Mouse (Mus musculus) kidney, adult 11 months (tissue): ENCODE results near the gene Fam117b.

Source experiments
- DNase-seq: peaks from one replicate; pipeline ENCODE4 v3.0.0; 2022

Fam117b gene

GRCm38 (mm10) chr1:59997352-59997751, 84.5 kb downstream of the Fam117b start:
- no peak for DNase-seq

GRCm38 (mm10) chr1:60000319-60000718, 87.5 kb downstream of the Fam117b start:
- no peak for DNase-seq

- no peak for DNase-seq
Observed at GRCm38 (mm10) chr1:60007337-60007736, 94.5 kb downstream of the Fam117b start.

GRCm38 (mm10) chr1:60008743-60009142, 95.9 kb downstream of the Fam117b start:
- no peak for DNase-seq

GRCm38 (mm10) chr1:60013779-60014178, 101.0 kb downstream of the Fam117b start:
- DNase-seq = no peak

GRCm38 (mm10) chr1:60015511-60015910, 102.7 kb downstream of the Fam117b start:
- no peak for DNase-seq

- DNase-seq = no peak
Observed at GRCm38 (mm10) chr1:60016136-60016611, 103.4 kb downstream of the Fam117b start.

GRCm38 (mm10) chr1:60017031-60017469, 104.2 kb downstream of the Fam117b start:
- DNase-seq = no peak
